Mouse (Mus musculus): Measurements from ENCODE around the gene Dirc2.

Dirc2 gene

GRCm38 (mm10) chr16:35768785-35769642 lies at the start of gene Dirc2:
Dirc2 (minus strand) TSS chr16:35769356.
- in situ Hi-C loops (cut with MboI; ENCODE audit: low sequenced_read_pairs) = no loop called here

GRCm38 (mm10) chr16:35817255-35818089 lies 48.3 kb upstream of the Dirc2 start:
- in situ Hi-C loops (cut with MboI; ENCODE audit: low sequenced_read_pairs) = loop anchor here (5.0 kb wide), 1 partner anchor 85 kb away; no protein-coding TSS in a partner anchor

- in situ Hi-C loops (cut with MboI; ENCODE audit: low sequenced_read_pairs) = no loop called here
These were observed 44.0 kb upstream of the Dirc2 start for GRCm38 (mm10) chr16:35813119-35813518.

GRCm38 (mm10) chr16:35808838-35809237 lies 39.7 kb upstream of the Dirc2 start:
- in situ Hi-C loops (cut with MboI; ENCODE audit: low sequenced_read_pairs) = no loop called here

- in situ Hi-C loops (cut with MboI; ENCODE audit: low sequenced_read_pairs) = no loop called here
These were observed 38.5 kb upstream of the Dirc2 start for GRCm38 (mm10) chr16:35807663-35807992.

- in situ Hi-C loops (cut with MboI; ENCODE audit: low sequenced_read_pairs) = no loop called here
These were observed 38.0 kb upstream of the Dirc2 start for GRCm38 (mm10) chr16:35806973-35807662.

GRCm38 (mm10) chr16:35803723-35804122 lies 34.6 kb upstream of the Dirc2 start:
- in situ Hi-C loops (cut with MboI; ENCODE audit: low sequenced_read_pairs) = no loop called here

- in situ Hi-C loops (cut with MboI; ENCODE audit: low sequenced_read_pairs) = no loop called here
These were observed 33.0 kb upstream of the Dirc2 start for GRCm38 (mm10) chr16:35802163-35802562.

- in situ Hi-C loops (cut with MboI; ENCODE audit: low sequenced_read_pairs) = no loop called here
These were observed 22.9 kb upstream of the Dirc2 start for GRCm38 (mm10) chr16:35791962-35792521.

- in situ Hi-C loops (cut with MboI; ENCODE audit: low sequenced_read_pairs) = no loop called here
These were observed 19.2 kb upstream of the Dirc2 start for GRCm38 (mm10) chr16:35788330-35788729.

GRCm38 (mm10) chr16:35787568-35788189 lies 18.5 kb upstream of the Dirc2 start:
- in situ Hi-C loops (cut with MboI; ENCODE audit: low sequenced_read_pairs) = no loop called here

GRCm38 (mm10) chr16:35787163-35787562 lies 18.0 kb upstream of the Dirc2 start:
- in situ Hi-C loops (cut with MboI; ENCODE audit: low sequenced_read_pairs) = no loop called here

GRCm38 (mm10) chr16:35784134-35784725 lies 15.1 kb upstream of the Dirc2 start:
- in situ Hi-C loops (cut with MboI; ENCODE audit: low sequenced_read_pairs) = no loop called here

GRCm38 (mm10) chr16:35783207-35783573 lies 14.0 kb upstream of the Dirc2 start:
- in situ Hi-C loops (cut with MboI; ENCODE audit: low sequenced_read_pairs) = no loop called here

GRCm38 (mm10) chr16:35782451-35783206 lies 13.5 kb upstream of the Dirc2 start:
- in situ Hi-C loops (cut with MboI; ENCODE audit: low sequenced_read_pairs) = no loop called here

- in situ Hi-C loops (cut with MboI; ENCODE audit: low sequenced_read_pairs) = no loop called here
These were observed 12.5 kb upstream of the Dirc2 start for GRCm38 (mm10) chr16:35781651-35782050.

GRCm38 (mm10) chr16:35781096-35781495 lies 11.9 kb upstream of the Dirc2 start:
- in situ Hi-C loops (cut with MboI; ENCODE audit: low sequenced_read_pairs) = no loop called here

GRCm38 (mm10) chr16:35779681-35780080 lies 10.5 kb upstream of the Dirc2 start:
- in situ Hi-C loops (cut with MboI; ENCODE audit: low sequenced_read_pairs) = no loop called here

- in situ Hi-C loops (cut with MboI; ENCODE audit: low sequenced_read_pairs) = no loop called here
These were observed 8.6 kb upstream of the Dirc2 start for GRCm38 (mm10) chr16:35777768-35778167.
